Mouse (Mus musculus) heart, adult 9 months (tissue): Measurements from ENCODE around the gene Tbc1d22a.

ENCODE experiments used
- DNase-seq, 2 experiments: peaks; one replicate each; pipeline ENCODE4 v3.0.0; 2022; ENCODE audit warnings: low spot score in 2 of 2

Gene Tbc1d22a

DNA sequence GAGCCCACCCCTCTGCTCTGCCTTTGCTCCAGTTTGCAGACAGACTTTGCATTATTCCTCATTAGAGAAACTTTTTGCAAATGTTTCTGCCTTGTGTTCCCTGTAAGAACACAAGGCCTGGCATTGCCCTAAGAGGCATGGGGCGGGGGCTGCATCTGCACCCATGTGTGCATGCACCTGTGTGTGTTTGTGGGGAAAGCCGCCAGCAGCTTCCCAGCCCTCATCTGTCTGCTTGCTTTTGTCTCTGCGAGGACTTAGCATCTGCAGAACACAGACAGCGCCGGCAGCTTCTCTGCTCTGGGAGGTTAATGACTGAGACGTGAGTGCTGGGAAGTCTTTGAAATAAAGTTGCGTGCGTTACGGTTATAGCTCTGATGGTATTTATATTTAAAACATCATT is 120.5 kb downstream of the Tbc1d22a start:
- no peak for DNase-seq

DNA sequence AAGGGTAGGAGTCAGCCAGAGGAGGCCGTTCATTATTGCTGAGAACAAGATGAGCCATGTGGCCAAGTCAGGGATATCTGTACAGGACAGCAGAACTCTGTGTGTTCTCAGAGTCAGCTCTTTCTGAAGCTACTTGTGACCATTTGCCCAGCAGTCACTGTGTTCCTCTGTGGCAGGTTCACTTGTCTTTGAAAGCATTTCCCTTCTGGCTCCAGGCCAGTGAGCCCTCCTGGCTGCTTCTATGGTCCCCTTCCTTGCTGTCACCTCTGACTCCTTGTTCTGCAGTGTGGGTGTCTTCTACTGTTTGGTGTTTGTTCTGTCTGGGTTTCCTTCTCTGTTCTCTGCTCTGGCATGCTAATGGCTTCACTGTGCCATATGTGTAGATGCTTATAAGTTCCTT is 121.5 kb downstream of the Tbc1d22a start:
- DNase-seq: no peak

DNA sequence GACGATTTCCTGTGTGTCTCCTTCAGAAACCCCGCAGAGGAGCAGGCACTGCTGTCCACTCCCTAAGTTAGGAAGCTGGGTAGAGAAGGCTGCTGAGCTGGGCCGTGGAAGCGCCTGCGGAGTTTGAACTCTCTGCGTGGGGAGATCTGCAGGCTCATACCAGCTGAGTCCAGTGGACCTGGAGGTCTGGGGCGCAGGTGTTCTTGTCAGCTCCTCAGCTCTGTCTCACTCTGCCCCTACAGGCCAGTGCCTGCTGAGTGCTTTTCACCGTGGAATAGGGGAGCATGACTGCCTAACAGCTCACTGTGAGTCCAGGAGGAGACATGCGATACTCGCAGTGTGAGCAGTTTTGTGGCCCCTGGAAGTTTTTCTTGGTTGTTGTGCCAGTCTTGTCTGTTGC is 123.5 kb downstream of the Tbc1d22a start:
- no peak for DNase-seq

DNA sequence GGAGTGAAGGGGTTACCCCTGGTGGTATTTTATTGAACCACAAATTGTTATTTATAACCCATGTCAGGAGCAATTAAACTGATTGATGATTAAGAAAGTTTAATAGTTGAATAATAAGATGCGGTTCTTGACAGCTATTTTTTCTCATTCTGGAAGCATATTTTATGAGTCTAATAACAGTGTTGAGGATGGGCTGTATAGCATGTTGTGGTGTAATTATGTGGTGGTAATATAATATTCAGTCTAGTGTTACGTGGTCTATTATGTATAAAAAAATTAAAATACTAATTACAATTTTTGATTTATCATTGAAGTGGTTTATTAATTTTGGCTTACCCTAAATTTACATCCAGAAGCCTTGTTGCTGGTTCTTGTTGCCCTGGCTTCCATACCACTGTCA is 125.5 kb downstream of the Tbc1d22a start:
- DNase-seq: no peak

GRCm38 (mm10) chr15:86340766-86341165 is 126.5 kb downstream of the Tbc1d22a start:
- DNase-seq: no peak

DNA sequence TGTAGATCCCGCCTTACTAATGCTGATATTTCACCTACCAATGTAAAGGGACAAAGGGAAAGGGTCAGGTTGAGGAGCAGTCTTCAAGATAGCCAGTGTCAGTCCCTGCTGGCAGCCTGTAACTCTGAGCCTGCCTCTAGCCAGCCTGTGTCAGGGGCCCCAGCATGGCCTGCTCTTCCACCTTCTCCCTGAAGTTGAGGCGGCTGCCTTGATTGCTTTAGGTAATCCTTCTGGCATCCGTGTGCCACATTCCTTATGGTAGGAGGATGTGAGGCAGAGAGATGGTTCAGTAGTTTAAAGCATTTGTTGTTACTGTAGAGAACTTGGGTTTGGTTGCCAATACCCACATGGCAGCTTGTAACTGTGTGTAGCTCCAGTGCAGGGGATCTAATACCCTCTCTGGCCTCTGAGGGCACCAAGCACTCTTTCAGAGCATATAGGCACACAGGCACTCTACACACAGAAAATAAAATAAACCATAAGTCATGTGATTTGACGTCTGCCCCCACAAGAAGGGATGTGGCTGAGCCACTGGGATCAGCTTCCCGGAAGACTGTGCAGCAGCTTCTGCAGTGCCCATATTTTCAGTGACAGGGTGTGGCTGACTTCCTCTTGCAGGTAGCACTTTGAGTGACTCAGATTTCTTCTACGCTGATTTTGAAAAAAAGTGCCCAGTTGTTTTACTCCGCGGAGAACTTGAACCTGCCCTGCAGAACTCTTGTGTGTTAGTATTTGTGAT is 128.5 kb downstream of the Tbc1d22a start:
- no peak for DNase-seq

- DNase-seq: no peak
Measured at GRCm38 (mm10) chr15:86344906-86345331, 130.7 kb downstream of the Tbc1d22a start.

DNA sequence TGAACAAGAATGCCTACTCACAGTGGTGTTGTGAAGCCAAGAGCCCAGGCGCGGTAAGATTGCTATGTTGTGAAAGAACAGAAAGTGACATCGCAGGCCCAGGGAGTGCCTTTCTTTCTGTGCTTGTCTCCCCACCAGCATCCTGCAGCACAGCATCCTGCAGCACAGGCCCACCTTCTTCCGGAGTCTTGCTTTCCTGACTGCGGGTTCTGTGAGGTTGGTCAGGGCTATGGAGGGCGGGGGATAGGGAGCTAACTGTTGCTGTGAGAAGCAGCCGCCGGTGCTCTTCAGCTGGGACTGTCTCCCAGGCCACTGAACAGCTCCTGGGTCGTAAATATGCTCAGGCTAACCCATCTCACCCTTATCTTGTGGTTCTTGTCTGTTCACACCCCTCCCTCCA is 131.6 kb downstream of the Tbc1d22a start:
- DNase-seq: no peak

- DNase-seq: no peak
Measured at GRCm38 (mm10) chr15:86346606-86347005, 132.3 kb downstream of the Tbc1d22a start.

GRCm38 (mm10) chr15:86354932-86355331 is 140.7 kb downstream of the Tbc1d22a start:
- DNase-seq: no peak

DNA sequence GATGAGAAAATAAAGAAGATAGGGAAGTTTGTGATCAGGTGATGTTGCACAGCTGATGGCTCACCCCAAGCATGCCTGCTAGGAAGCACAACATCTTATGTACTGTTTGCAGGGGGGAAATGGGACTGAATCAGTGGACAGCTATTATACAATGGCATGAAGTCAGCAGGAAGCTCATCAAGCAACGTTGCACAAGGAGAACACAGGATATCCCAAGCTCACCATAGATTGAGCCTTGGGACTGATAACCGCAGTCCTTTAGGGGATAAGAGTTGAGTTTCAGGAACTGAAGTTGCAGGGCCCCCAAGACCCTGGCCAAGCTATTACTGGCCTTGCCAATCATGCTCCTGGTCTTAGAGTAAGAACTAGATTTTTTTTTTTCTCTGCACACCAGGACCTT is 141.6 kb downstream of the Tbc1d22a start:
- no peak for DNase-seq

- no peak for DNase-seq
Measured at GRCm38 (mm10) chr15:86360376-86360775, 146.1 kb downstream of the Tbc1d22a start.

- DNase-seq: peak in 1 of 2 experiments; percentile 6
Measured at GRCm38 (mm10) chr15:86362306-86363150, 148.3 kb downstream of the Tbc1d22a start.

- DNase-seq: peak in 1 of 2 experiments; percentile 23
Measured at GRCm38 (mm10) chr15:86363841-86364295, 149.6 kb downstream of the Tbc1d22a start.

DNA sequence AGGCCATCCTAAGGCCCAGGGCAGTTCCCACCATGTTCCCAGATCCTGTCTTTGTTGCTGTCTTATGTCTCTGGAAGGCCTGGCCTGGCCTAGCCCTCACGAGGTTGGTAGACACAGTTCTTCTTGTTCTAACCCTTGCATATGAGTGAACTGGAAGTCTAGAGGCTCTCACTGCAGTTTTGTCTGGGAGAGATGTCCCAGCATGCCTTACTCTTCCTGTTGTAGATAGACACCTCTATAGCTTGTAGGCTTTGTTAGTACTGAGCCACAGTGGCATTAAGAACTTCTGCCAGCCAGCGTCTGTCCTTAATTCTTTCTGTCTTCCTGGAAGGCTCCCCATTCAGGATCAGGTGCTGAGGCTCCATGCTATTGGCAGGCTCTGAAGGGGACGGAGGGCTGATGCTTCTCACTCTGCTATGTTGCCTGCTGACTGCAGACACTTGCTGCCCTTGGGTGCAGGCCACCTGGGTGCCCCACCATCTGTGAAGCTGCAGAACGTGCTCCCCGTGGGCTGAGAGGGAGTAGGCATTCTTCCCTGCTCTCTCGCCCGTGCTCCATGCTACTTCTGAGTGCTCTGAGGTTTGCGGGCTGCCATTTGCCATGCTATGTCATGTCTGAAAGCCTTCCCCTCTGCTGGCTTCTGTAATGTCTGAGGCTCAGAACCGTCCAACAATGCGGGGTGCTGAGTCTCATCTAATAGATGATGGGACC is 150.8 kb downstream of the Tbc1d22a start:
- no peak for DNase-seq

- no peak for DNase-seq
Measured at GRCm38 (mm10) chr15:86366726-86367125, 152.5 kb downstream of the Tbc1d22a start.

DNA sequence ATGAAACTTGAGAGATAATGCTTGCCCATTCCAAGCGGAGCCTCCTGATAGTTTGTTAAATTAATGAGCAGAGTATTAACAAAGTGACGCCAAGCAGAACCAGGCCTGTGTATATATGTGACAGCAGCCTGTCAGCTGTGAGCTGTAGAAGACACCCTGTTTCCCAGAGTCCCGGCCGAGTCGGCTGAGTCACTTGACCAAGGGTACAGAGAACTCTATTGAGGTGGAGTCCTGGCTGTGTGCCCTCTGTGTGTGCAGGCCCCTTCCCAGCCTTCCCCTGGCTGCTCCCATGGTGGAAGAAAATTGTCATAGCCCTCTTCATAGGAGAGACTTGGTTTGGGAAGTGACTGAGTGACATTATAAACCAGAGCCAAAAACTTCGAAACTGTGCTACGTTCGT is 153.0 kb downstream of the Tbc1d22a start:
- DNase-seq: no peak

GRCm38 (mm10) chr15:86370846-86371245 is 156.6 kb downstream of the Tbc1d22a start:
- no peak for DNase-seq

DNA sequence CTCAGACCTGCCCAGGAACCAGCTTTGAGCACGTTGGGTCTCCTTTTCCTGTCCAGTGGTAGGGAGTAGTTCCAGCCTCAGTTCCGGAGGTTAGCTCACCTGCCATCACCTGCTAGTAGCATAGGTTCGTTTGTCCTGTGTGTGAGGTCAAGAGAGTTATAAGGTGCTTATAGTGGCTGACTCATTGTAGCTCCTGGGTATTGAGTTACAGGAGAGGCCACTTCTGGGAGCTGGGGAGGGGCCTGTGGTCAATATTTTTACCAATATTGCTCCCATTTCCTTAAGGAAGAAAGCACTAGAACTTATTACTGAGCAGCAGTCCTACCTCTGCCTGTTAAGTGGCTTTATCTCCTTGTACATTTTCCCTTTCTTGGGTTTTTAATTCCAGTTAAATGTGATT is 161.0 kb downstream of the Tbc1d22a start:
- no peak for DNase-seq

DNA sequence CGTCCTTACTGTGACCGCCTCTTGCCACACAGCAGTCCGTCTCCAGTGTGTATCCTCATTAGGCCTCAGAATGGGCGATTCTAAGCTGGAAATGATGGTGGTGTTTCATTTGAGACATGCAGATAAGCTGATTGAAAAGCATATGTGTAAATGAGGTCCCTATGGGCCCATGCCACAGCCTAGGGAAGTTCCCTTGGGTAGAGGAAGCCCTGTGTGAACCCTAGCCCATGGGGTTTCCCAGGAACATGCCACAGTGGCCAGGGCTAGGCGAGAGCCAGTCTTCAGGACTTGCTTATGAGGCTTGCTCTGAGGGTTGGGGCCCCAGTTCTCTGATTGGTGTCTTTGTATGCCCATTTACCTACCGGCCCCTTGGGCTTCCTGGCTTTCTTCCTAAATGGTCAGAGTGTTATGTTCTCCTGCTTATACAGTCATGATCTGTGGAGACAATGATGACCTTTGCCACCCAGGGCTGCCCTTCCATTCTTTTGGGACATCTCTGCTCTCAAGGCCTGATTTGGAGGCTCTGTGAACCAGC is 161.7 kb downstream of the Tbc1d22a start:
- no peak for DNase-seq

DNA sequence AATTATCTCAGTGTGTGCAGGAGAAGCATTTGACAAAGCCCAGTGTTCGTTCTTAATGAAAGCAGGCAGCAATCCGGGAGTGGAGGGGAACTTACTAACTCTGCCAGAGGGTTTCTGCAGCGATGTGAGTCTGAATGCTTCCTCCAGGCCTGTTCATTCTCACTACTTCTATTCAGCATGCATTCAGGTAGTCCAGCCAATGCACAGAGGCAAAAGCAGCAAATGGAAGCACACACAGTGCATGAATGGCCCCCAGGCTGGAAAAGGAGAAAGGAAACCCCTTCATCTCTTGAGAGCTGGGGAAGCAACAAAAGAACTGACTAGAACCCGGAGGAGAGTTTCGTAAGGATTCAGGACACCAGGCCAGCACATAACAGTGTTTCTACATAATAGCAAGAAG is 169.0 kb downstream of the Tbc1d22a start:
- DNase-seq: no peak

DNA sequence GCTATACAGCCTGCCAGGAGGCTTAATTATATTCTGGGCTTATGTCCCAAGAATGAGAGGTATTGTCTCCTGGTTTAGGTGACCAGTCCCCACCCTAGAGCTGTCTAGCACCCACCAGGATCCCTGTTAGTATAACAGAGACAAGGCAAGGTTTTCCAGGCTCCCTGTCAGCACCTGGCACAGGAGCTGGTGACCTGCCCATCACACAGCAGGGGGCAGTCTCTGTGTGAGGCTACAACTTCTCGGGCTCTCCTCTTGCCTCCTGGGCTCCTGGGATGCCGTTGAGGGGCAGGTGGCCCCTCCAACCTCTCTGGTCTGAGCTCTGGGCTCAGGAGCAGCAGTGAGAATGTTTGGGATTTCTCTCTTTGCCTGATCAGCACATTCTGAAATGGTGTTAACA is 171.2 kb downstream of the Tbc1d22a start:
- no peak for DNase-seq
